Mouse (Mus musculus) CH12.LX (cell line): ENCODE measurements at regions not wholly inside any gene's neighbourhood (a gene's known extent, or its start where the extent isn't known, plus 50 kb on each side); places are given as distances from the start of the nearest gene placed in this dataset.

Source experiments
- CHD1 ChIP-seq: IDR thresholded peaks from 2 replicates; pipeline ENCODE4 v1.6.1; 2012; ENCODE audit warnings: low read depth, low read length, improper control_type of control experiment, inconsistent platforms
- CTCF ChIP-seq, 2 experiments: IDR thresholded peaks in 1 of 2; conservative IDR thresholded peaks in 1 of 2; 2 replicates each; pipeline ENCODE4 v1.5.1; 2011 to 2012; ENCODE audit warnings: low read depth in 2 of 2, low read length in 2 of 2, improper control_type of control experiment in 1 of 2, inconsistent platforms in 1 of 2, mild to moderate bottlenecking in 1 of 2, moderate library complexity in 1 of 2
- ELF1 ChIP-seq: IDR thresholded peaks from 2 replicates; pipeline ENCODE4 v1.6.1; 2014; ENCODE audit warnings: low read depth, mild to moderate bottlenecking, inconsistent platforms, low read length, improper control_type of control experiment
- EP300 ChIP-seq: IDR thresholded peaks from 2 replicates; pipeline ENCODE4 v1.6.1; 2011; ENCODE audit warnings: low read length, improper control_type of control experiment
- IRF4 ChIP-seq: IDR thresholded peaks from 2 replicates; pipeline ENCODE4 v1.6.1; 2014; ENCODE audit warnings: low read depth, mild to moderate bottlenecking, inconsistent platforms, low read length, improper control_type of control experiment
- RCOR1 ChIP-seq: conservative IDR thresholded peaks from 2 replicates; pipeline ENCODE4 v1.6.1; 2012; ENCODE audit warnings: low read depth, mild to moderate bottlenecking, inconsistent platforms, low read length, improper control_type of control experiment
- ZNF384 ChIP-seq: IDR thresholded peaks from 2 replicates; pipeline ENCODE4 v1.6.1; 2012; ENCODE audit warnings: low read depth, low read length, improper control_type of control experiment, inconsistent platforms

DNA sequence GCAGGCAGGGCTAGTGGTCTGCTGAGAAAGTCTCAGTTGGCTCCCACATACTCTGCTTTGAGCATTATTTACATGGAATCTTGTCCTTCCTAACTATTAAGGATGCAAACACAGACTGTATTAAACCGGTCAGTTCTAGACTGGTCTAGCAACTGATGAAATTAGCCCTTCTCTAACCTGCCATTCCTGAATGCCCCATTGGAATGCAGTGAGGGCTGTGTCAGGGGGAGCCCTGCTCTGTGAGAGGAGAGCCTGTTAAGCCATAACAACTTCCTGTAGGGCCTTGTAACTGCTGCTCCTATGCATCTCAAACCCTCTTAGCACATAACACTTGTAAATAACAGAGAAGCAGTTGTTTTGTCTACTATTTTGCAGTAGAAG is 114.7 kb upstream of the Peli2 start:
- TF ChIP-seq CTCF (conservative IDR thresholded peaks at IDR 0.05 in 1 of 2, IDR thresholded peaks at IDR 0.05 in 1 of 2; ENCODE audit: low read depth in 2 of 2, low read length in 2 of 2) = no peak
- TF ChIP-seq EP300 = no peak
- no peak for TF ChIP-seq ELF1
- no peak for TF ChIP-seq CHD1
- no peak for TF ChIP-seq RCOR1
- TF ChIP-seq IRF4 = no peak
- TF ChIP-seq ZNF384 = no peak
